Mouse (Mus musculus): ENCODE measurements at regions not wholly inside any gene's neighbourhood (a gene's known extent, or its start where the extent isn't known, plus 50 kb on each side); places are given as distances from the start of the nearest gene placed in this dataset.
"Not testable (repeated sequence)": the region's sequence is repeated elsewhere in the genome, so short reads cannot be mapped to it uniquely, and the experiment has no call there.

DNA sequence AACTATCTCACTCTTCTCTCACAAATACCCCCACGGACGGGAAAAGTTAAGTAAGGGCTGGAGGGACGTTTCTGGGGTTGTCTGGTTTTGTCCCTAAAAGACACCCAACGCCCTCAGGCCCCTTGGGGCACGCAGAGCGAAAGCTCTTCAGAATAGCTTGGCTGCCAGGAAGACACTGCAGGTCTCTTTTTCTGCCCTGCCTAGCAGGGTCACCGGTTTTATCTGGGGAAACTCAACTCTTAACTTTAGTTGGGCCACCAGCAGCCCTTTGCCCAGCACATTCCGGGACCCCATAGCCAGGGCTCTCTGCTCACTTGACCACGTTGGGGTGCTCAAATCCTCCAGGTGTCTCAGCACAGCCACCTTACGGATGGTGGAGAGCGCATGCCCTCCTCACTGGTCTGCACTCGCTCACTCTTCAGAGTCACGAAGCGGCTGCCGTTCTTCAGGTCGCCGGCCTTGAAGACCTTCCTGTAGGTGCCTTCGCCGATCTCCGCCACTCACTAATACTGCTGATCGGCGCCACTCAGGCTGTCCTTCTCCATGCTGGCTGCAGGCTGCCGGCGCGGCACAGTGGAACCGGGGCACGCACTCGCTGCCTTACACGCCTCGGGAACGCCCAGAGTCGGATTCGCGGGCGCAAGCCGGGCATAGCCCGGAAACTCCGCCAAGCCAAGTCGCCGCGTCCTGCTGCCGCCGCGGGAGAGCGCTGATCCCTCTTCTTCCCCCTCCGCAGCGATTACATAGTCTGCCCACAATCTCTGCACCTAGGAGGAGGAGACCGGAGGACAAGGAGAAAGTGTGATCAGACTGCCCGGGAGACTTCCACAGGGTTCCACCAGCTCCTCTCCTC lies 83.0 kb downstream of the Ulbp1 start:
- no peak for DNase-seq (ENCODE audit: low read depth, low spot score)

DNA sequence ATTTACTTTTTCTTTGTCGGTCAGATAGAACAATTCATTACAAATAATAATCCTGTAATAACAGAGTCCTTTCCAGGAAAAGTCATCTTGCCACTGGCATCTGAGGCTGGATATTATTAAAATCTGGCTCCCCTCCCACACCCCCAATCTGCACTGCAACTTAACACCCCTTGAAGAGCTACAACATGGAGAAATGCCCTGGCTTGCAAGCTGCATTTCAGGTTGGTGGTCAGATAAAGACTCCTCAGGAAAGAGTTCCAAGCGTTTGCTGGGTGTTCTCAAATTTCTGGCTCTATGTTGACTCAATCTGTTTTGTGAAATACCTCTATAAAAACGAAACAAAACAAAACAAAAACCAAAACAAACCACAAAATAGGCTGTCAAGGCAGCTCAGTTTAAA lies 114.6 kb downstream of the Ulbp1 start:
- not testable (repeated sequence) for DNase-seq (ENCODE audit: low read depth, low spot score)

- not testable (repeated sequence) for DNase-seq (ENCODE audit: low read depth, low spot score)
These were observed 129.1 kb downstream of the Ulbp1 start for GRCm38 (mm10) chr10:7344290-7344689.

GRCm38 (mm10) chr10:7343736-7344135 lies 129.7 kb downstream of the Ulbp1 start:
- not testable (repeated sequence) for DNase-seq (ENCODE audit: low read depth, low spot score)

DNA sequence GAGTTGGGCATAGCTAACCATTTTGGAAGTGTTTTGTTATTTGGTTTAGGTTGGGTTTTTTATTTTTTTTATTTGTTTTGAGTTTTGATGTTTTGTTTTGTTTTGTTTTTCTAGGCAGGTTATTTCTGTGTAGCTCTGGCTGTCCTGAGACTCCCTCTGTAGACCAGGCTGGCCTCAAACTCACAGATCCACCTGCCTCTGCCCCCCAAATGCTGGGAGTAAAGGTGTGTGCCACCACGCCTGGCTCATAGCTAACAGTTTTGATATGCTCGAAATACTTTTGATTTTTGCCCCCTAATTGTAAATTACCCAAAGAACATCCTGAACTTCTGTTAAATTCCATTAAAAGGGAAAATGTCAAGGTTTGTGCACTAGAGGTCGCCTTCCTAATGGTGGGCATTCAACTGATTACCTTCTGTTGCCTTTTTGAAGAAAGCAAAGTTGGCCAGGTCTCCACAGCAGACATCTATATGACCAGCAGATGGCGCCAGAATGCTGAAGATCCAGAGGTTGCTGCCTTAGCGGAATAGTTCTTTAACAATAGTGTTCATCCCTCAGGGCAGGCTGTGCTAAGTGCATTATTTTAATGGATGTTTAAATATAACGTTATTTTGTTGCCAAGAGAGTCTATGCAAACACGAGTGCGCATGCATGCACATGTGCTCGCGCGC lies 121.2 kb upstream of the Cnksr3 start:
- DNase-seq (ENCODE audit: low read depth, low spot score) = peak; percentile 61

GRCm38 (mm10) chr10:7328262-7328661 lies 116.2 kb upstream of the Cnksr3 start:
- DNase-seq (ENCODE audit: low read depth, low spot score) = no peak

DNA sequence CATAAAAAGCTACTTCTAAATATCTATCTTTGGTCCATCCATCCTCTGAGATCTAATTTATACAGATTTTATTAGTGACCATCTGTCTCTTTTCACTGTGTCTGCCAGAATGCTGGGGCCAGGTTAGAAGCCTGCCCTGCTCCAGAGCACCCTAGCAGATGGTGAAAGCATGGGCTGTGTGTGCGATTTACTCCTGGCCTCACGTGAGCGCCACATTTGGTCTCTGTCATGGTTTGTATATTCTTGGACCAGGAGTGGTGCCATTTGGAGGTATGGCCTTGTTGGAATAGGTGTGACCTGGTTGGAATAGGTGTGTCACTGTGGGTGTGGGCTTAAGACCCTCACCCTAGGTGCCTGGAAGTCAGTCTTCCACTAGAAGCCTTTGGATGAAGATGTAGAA lies 115.0 kb upstream of the Cnksr3 start:
- DNase-seq (ENCODE audit: low read depth, low spot score) = not testable (repeated sequence)

GRCm38 (mm10) chr10:7325074-7325473 lies 113.0 kb upstream of the Cnksr3 start:
- DNase-seq (ENCODE audit: low read depth, low spot score) = no peak

DNA sequence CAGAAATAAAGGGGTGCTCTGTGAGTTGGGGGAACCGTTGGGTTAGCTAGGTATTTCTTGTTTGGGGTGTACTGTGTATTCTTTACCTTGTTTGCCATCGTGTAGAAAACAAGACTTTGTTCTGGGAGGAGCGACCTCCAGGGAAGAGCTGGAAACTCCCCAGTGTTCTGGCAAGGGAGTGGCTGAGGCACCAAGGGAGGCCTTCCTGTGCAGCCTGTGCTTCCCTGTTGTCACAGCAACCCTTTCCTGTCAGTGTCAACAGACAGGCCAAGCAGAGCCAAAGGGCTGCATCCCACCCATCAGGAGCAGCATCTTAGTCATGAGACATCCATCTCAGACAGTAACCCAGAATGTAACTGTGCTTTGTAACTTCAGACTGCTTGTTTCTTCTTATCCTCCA lies 111.2 kb upstream of the Cnksr3 start:
- DNase-seq (ENCODE audit: low read depth, low spot score) = no peak

- DNase-seq (ENCODE audit: low read depth, low spot score) = no peak
These were observed 97.9 kb upstream of the Cnksr3 start for GRCm38 (mm10) chr10:7309927-7310326.

GRCm38 (mm10) chr10:7305881-7306280 lies 93.8 kb upstream of the Cnksr3 start:
- DNase-seq (ENCODE audit: low read depth, low spot score) = not testable (repeated sequence)

GRCm38 (mm10) chr10:7298377-7298776 lies 86.3 kb upstream of the Cnksr3 start:
- no peak for DNase-seq (ENCODE audit: low read depth, low spot score)

DNA sequence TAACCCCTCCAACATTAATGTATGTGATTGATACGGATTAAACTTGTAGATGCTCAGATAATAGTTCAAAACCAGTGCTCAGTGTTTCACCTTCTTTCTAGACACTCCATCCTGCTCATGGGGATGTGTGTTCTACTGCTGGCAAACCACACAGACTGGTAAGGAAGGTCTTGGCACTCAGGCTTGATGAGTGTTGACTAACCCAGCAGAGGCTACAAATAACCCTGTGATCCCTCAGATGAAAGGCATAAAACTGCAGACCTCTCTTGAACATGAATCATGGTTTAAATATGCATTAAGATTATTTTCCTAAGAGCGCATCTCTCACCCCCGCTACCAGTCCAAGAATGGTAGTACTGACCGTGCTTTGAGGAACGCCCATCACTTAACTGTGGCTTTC lies 83.9 kb upstream of the Cnksr3 start:
- DNase-seq (ENCODE audit: low read depth, low spot score) = no peak

DNA sequence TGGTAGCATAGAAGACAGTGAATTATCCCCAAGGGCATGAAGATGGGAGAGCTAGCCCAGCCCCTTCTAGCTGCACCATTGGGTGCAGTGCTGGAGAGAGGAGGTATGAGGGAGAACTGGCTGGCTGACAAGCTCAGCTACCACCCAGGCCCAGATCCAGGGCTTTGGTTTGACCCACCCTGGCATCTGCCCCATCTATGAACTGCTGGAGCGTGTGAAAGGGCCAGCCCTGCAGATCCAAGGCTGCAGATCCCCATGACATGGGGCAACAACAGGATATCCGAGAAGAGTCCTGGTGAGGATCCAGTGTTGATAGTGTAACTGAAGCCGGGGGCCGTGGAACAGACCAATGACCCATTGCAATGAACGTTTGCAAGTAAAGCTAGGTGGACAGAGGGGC lies 81.2 kb upstream of the Cnksr3 start:
- no peak for DNase-seq (ENCODE audit: low read depth, low spot score)

- DNase-seq (ENCODE audit: low read depth, low spot score) = no peak
These were observed 77.9 kb upstream of the Cnksr3 start for GRCm38 (mm10) chr10:7289773-7290411.

GRCm38 (mm10) chr10:7285112-7285905 lies 73.3 kb upstream of the Cnksr3 start:
- no peak for DNase-seq (ENCODE audit: low read depth, low spot score)

- no peak for DNase-seq (ENCODE audit: low read depth, low spot score)
These were observed 68.4 kb upstream of the Cnksr3 start for GRCm38 (mm10) chr10:7280429-7280828.

DNA sequence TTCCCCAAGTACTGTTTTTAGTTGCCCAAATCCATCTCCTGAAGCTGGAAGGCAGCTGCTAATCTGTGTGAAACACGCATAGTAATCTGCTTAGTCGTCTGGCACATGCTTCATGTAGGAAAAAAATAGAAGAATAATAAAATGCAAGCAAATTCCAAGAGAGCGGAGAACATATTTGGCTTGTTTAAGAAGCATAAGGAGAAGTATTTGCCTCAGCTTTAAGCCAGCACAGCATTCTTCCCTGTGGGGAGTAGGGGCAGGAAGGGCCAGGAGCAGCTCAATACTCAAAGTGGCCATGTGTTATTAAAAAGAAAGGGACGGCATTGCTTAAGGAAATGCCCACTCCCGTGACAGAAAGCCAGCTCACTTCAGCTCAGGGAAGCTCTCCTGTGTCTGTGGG lies 66.8 kb upstream of the Cnksr3 start:
- DNase-seq (ENCODE audit: low read depth, low spot score) = no peak

DNA sequence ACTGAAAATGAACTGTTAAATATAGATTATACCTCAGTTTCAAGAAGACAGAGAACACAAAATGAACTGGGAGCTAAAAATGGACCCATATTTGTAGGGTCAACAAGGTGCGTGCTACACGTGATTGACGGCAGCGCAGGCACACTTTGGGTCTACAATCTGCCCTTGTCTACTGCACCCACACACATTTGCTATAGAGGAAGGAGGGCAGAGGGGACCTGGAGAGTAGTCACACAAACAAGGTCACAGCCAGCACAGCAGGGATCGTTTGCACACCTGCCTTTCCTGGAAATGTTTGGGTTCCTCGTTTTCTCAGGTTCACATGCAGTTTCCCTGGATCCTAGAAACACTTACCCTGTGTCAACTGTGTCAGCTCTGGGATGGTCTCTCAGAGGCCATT lies 63.3 kb upstream of the Cnksr3 start:
- DNase-seq (ENCODE audit: low read depth, low spot score) = no peak

- no peak for DNase-seq (ENCODE audit: low read depth, low spot score)
These were observed 62.4 kb upstream of the Cnksr3 start for GRCm38 (mm10) chr10:7274422-7274821.

- no peak for DNase-seq (ENCODE audit: low read depth, low spot score)
These were observed 59.1 kb upstream of the Cnksr3 start for GRCm38 (mm10) chr10:7271156-7271555.

Measured in retina, postnatal 7 days (tissue).